Mouse (Mus musculus): Measurements from ENCODE around the gene Tenm2.

- TF ChIP-seq CTCF (IDR thresholded peaks at IDR 0.05; ENCODE audit: low read depth, low read length) = no peak
- TF ChIP-seq POLR2A (IDR thresholded peaks at IDR 0.05; ENCODE audit: borderline replicate concordance, low read depth, low read length) = no peak
Measured at GRCm38 (mm10) chr11:36804615-36805014, 431.1 kb downstream of the Tenm2 start.

Measured in bone marrow macrophage, adult 2 months (primary cell).